Mouse (Mus musculus) forebrain, embryonic 11.5 days (tissue): ENCODE data around the gene Cox8c. TPM values are rescaled to one million over a fixed set of nuclear protein-coding genes. Genes with fewer than 3 reads are reported as not detected.

Experiments used
- ATAC-seq: fragments of 200-750 bp; cut with Nextera tagmentation; replicated peaks from 2 replicates; pipeline ENCODE4 v1.8.0; 2017; ENCODE audit warnings: moderate TSS enrichment; ENCODE audit not compliant: low FRiP score
- DNase-seq: peaks from one replicate; pipeline ENCODE4 v3.0.0-alpha.2; 2017; ENCODE audit warnings: low spot score
- H3K27ac ChIP-seq: fragments of 300-500 bp; sonication (generic); 2 replicates; pipeline ENCODE4 v1.5.1; 2014; ENCODE audit warnings: low read depth, low read length
- H3K27me3 ChIP-seq: fragments of 300-500 bp; sonication (generic); 2 replicates; pipeline ENCODE4 v1.6.1; 2014; ENCODE audit warnings: mild to moderate bottlenecking, low read length, mixed read lengths; ENCODE audit not compliant: control insufficient read depth, insufficient read depth
- H3K36me3 ChIP-seq: fragments of 300-500 bp; sonication (generic); 2 replicates; pipeline ENCODE4 v1.6.1; 2014; ENCODE audit warnings: mild to moderate bottlenecking, low read length, moderate library complexity, mixed read lengths; ENCODE audit not compliant: control insufficient read depth, insufficient read depth
- H3K4me1 ChIP-seq: fragments of 300-500 bp; sonication (generic); replicated peaks from 2 replicates; pipeline ENCODE4 v1.6.1; 2014; ENCODE audit warnings: low read length, mixed read lengths; ENCODE audit not compliant: control insufficient read depth, insufficient read depth
- H3K4me2 ChIP-seq: fragments of 300-500 bp; sonication (generic); 2 replicates; pipeline ENCODE4 v1.6.1; 2014; ENCODE audit warnings: low read depth, mild to moderate bottlenecking, low read length, moderate library complexity, mixed read lengths; ENCODE audit not compliant: severe bottlenecking
- H3K4me3 ChIP-seq: fragments of 300-500 bp; sonication (generic); 2 replicates; pipeline ENCODE4 v1.5.1; 2014; ENCODE audit warnings: low read depth, low read length
- H3K9ac ChIP-seq: fragments of 300-500 bp; sonication (generic); 2 replicates; pipeline ENCODE4 v1.6.1; 2014; ENCODE audit warnings: low read length
- H3K9me3 ChIP-seq: fragments of 300-500 bp; sonication (generic); 2 replicates; pipeline ENCODE4 v1.6.1; 2016; ENCODE audit warnings: low read length, mixed read lengths; ENCODE audit not compliant: control insufficient read depth
- WGBS: fragments of 180-500 bp; shearing (Covaris S2); extraction: QIAGEN DNeasy Blood & Tissue Kit; methylation state at CpG from one replicate; pipeline ENCODE4 v1.1.7; 2014; 5-methylcytosine and 5-hydroxymethylcytosine counted together
- polyA plus RNA-seq: library from polyadenylated mRNA; unstranded; fragments of >200 nt; fragmentation: Nextera tagmentation; extraction: Ambion mirVana; gene quantifications from 2 replicates; pipeline ENCODE4 v1.2.1, GENCODE M21; 2014

The Cox8c gene
- polyA plus RNA-seq, result not detected in 2 replicates

- Histone ChIP-seq H3K4me2 (no peak within 1 kb of the TSS), H3K4me3 (no peak within 1 kb of the TSS), H3K9ac (no peak within 1 kb of the TSS), H3K27ac (no peak within 1 kb of the TSS), H3K36me3 (no peaks in the 10 kb centered on the region), H3K27me3 (no peaks in the 10 kb centered on the region), H3K9me3 (no peaks in the 10 kb centered on the region), H3K4me1 (no peaks in the 10 kb centered on the region)
- WGBS, result 92% methylated on average over 17 of the region's 17 CpGs
- ATAC-seq, result no peak
- DNase-seq, result no peak
Observed at GRCm38 (mm10) chr12:102899091-102899490, at the start of gene Cox8c. Cox8c (plus strand) TSS chr12:102899316.

GRCm38 (mm10) chr12:102860806-102861205 lies 38.3 kb upstream of the Cox8c start:
- H3K27me3 ChIP-seq, result no peaks in the 10 kb centered on the region
- H3K27ac ChIP-seq, result no peak overlapping the region
- ATAC-seq (no peak), DNase-seq (no peak)
- H3K9ac ChIP-seq, result no peak overlapping the region
- H3K4me1 ChIP-seq, result no peaks in the 10 kb centered on the region
- H3K9me3 ChIP-seq, result no peaks in the 10 kb centered on the region
- H3K4me2 ChIP-seq, result no peak overlapping the region
- H3K36me3 ChIP-seq, result no peaks in the 10 kb centered on the region
- no peak overlapping the region for H3K4me3 ChIP-seq

GRCm38 (mm10) chr12:102869802-102870201 lies 29.3 kb upstream of the Cox8c start:
- DNase-seq (no peak), ATAC-seq (no peak)
- no peaks in the 10 kb centered on the region for H3K9me3 ChIP-seq
- WGBS, result 96% methylated on average over 2 of the region's 2 CpGs
- H3K9ac ChIP-seq, result no peak overlapping the region
- H3K4me2 ChIP-seq, result no peak overlapping the region
- H3K27me3 ChIP-seq, result no peaks in the 10 kb centered on the region
- no peak overlapping the region for H3K27ac ChIP-seq
- H3K4me3 ChIP-seq, result no peak overlapping the region
- H3K4me1 ChIP-seq, result no peaks in the 10 kb centered on the region
- H3K36me3 ChIP-seq, result no peaks in the 10 kb centered on the region

- Histone ChIP-seq H3K36me3 (no peaks in the 10 kb centered on the region), H3K4me1 (no peaks in the 10 kb centered on the region), H3K27ac (no peak overlapping the region), H3K4me3 (no peak overlapping the region), H3K9ac (no peak overlapping the region), H3K9me3 (no peaks in the 10 kb centered on the region), H3K27me3 (no peaks in the 10 kb centered on the region), H3K4me2 (no peak overlapping the region)
- no peak for ATAC-seq
- WGBS, result 93% methylated on average over 1 of the region's 1 CpGs
- no peak for DNase-seq
Observed at GRCm38 (mm10) chr12:102870527-102870926, 28.6 kb upstream of the Cox8c start.

- WGBS, result under 1% methylated on average over 43 of the region's 70 CpGs
- Histone ChIP-seq H3K9me3 (no peaks in the 10 kb centered on the region), H3K4me1 (peaks cover 2% of the 10 kb centered on the region; the same call in 1 of the 2 replicates), H3K9ac (peak overlapping the region; percentile 93), H3K4me2 (peak overlapping the region; percentile 80), H3K27ac (peak overlapping the region; percentile 85), H3K36me3 (no peaks in the 10 kb centered on the region), H3K27me3 (no peaks in the 10 kb centered on the region), H3K4me3 (peak overlapping the region; percentile 97)
- peak; percentile 79 for DNase-seq
- peak; percentile 74 for ATAC-seq
Observed at GRCm38 (mm10) chr12:102877301-102878030, 21.6 kb upstream of the Cox8c start.

GRCm38 (mm10) chr12:102878031-102878823 lies 20.9 kb upstream of the Cox8c start, which contains the start of gene Btbd7:
Btbd7 (minus strand) TSS chr12:102878471.
- under 1% methylated on average over 74 of the region's 95 CpGs for WGBS
- ATAC-seq, result peak; percentile 97
- H3K27ac ChIP-seq, result peak within 1 kb of the TSS; percentile 85

GRCm38 (mm10) chr12:102878901-102879300 lies 20.2 kb upstream of the Cox8c start:
- no peaks in the 10 kb centered on the region for H3K36me3 ChIP-seq
- 50% methylated on average over 7 of the region's 7 CpGs for WGBS
- ATAC-seq (no peak), DNase-seq (no peak)
- H3K4me3 ChIP-seq, result peak overlapping the region; percentile 97
- H3K9me3 ChIP-seq, result no peaks in the 10 kb centered on the region
- H3K27ac ChIP-seq, result peak overlapping the region; percentile 59; the same call in 1 of the 2 replicates
- no peaks in the 10 kb centered on the region for H3K27me3 ChIP-seq
- peak overlapping the region; percentile 62 for H3K4me2 ChIP-seq
- H3K4me1 ChIP-seq, result peaks cover 2% of the 10 kb centered on the region; the same call in 1 of the 2 replicates
- peak overlapping the region; percentile 65 for H3K9ac ChIP-seq

More at GRCm38 (mm10) chr12:102878031-102878823, 20.9 kb upstream of the Cox8c start, which contains the start of gene Btbd7:
- Histone ChIP-seq H3K9me3 (no peaks in the 10 kb centered on the region), H3K4me3 (peak within 1 kb of the TSS; percentile 97), H3K27me3 (no peaks in the 10 kb centered on the region), H3K9ac (peak within 1 kb of the TSS; percentile 93), H3K4me1 (peaks cover 2% of the 10 kb centered on the region; the same call in 1 of the 2 replicates), H3K36me3 (no peaks in the 10 kb centered on the region), H3K4me2 (peak within 1 kb of the TSS; percentile 80)
- DNase-seq, result peak; percentile 99

- WGBS, result 11% methylated on average over 5 of the region's 5 CpGs
- H3K4me3 ChIP-seq, result no peak overlapping the region
- DNase-seq (no peak), ATAC-seq (no peak)
- no peaks in the 10 kb centered on the region for H3K27me3 ChIP-seq
- no peaks in the 10 kb centered on the region for H3K36me3 ChIP-seq
- no peak overlapping the region for H3K27ac ChIP-seq
- H3K9ac ChIP-seq, result no peak overlapping the region
- peaks cover 5% of the 10 kb centered on the region; the same call in 1 of the 2 replicates for H3K4me1 ChIP-seq
- no peak overlapping the region for H3K4me2 ChIP-seq
- no peaks in the 10 kb centered on the region for H3K9me3 ChIP-seq
Observed at GRCm38 (mm10) chr12:102885735-102886134, 13.4 kb upstream of the Cox8c start.
